Mouse (Mus musculus) erythroid progenitor cell, adult 5-6 weeks (primary cell): ENCODE results near the gene Fndc1. TPM values are rescaled to one million over a fixed set of nuclear protein-coding genes. Genes with fewer than 3 reads are reported as not detected.

Experiments
- ATAC-seq: replicated peaks from 2 replicates; pipeline ENCODE4 v1.8.0; 2016; ENCODE audit warnings: moderate number of reproducible peaks, mild to moderate bottlenecking, moderate TSS enrichment, inconsistent platforms; ENCODE audit not compliant: poor library complexity, low FRiP score, severe bottlenecking
- total RNA-seq, 2 experiments: library from RNA; stranded (forward) in 1 of 2; stranded (reverse) in 1 of 2; fragments of 150-400 nt in 1 of 2; fragments of 186-747, 209-891 nt in 1 of 2; gene quantifications; 2 replicates each; pipeline versions ENCODE4 v1.2.3 to v1.2.4; 2015 to 2017; ENCODE audit warnings: low replicate concordance in 2 of 2

Fndc1 gene
- total RNA-seq (2015; ENCODE audit: low replicate concordance) (not detected in 2 replicates), total RNA-seq (2017; ENCODE audit: low replicate concordance) (not detected in 2 replicates)

DNA sequence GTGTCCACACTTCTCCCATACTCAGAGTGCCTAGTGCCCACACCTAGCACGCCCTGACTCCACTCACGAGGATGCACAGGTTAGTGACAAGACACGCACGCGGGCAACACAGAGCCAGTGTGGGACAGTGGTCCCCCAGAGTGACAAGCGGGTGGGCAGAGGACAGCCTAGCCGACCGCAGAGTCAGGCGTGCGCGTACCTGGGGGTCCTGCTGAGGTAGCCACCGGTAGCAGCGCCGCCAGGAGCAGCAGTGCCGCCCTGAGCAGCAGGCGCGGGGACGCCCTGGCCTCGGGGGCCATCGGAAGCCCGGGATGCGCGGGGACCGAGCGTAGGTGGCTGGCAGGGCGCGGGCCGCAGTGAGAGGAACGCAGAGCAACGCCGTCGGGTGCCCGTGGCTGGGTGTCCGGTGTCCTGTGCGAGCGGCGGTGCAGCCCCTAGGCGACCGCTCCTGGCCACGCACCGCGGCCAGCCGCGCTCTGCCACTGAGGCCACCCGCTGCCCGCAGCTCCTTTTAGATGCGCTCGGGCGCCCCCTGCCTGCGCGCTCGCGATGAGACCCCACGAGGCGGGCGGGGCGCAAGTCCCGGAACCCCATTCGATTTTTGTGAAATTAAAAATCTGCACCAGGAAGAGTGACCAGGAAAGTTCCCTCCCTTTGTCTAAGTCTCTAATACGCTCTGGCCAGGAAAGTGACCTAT, at the start of gene Fndc1:
TSS of gene Fndc1 (minus strand) at position 484 of the 697 bp plus-strand sequence.
- no peak for ATAC-seq

DNA sequence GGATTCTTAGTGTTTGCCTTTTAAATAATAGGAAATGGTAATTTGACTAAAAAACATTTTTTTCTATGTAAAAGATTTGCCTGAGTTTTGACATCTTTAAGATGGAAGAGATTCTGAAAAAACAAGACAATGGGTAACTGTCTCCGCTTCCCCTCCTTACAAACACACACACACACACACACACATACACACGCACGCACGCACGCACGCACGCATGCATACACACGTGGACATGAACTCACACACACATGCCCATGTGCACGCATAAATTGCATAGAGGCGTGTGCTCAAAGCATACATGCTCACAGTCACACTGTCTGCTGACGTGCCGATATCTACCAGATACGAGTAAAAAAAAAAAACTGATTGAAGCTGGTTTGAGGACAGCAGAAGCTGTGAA, 49.4 kb upstream of the Fndc1 start:
- ATAC-seq: no peak

DNA sequence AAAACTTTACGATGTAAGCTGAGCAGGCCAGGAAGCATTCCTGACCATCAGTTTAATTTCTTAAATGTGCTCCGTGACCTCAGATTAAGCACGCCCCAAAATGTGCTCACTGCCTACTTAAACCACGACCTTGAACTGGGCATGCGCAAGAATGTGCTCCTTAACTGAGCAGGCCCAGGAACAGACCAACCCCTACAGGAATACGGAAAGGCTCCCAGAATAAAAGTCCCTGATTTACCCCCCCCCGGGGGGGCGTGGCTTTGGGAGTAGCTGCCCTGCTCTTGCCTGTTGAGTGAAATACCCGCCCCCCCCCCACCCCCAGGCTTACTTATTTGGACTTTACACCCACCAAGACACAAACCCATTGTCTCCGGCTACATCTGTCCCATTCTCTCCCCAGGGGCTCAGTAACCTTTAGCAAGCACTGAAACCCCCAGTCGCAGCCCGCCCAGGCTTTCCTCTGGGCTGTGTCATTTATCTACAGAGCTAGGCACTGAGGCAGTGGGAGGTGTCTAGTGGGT, 48.9 kb upstream of the Fndc1 start:
- ATAC-seq: no peak

GRCm38 (mm10) chr17:7874776-7875531, 47.9 kb upstream of the Fndc1 start:
- no peak for ATAC-seq

DNA sequence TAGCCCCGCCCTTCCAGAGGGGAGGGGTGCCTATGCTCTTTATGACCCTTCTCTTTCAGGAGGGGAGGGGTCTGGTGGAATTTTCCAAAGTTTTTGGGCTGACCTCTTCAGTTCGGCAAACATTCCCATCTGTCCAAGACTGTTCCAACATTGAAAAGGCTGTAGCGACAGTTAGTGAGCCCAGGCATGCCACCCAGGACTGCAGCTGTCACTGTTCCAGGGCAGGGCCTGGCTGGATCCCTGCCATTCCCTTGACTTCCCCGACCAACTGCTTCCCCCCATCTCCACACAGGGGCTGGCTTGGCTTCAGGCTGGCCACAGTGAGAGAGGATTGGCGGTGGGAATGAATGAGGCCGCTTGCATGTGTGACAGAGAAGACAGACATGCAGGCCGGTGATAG, 46.3 kb upstream of the Fndc1 start:
- no peak for ATAC-seq

DNA sequence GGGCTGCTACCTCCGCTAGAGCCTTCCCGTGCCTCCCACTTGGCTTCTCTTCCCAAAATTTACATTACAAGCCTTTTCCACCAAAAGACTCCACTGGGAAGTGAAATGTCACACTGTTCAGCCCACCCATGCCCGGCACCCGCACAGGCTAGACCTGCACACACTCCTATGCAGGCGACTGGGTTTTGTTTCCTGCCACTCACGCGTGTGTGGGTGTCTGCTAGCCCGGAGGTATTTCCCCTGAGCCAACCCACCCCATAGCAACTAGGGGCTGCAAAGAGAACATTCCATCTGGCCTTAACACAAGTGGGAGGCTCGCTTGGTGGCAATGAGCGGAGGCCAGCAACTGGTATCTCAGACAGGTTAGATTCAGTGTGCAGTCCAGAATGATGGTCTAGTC, 44.7 kb upstream of the Fndc1 start:
- ATAC-seq: no peak

- ATAC-seq: no peak
Observed at GRCm38 (mm10) chr17:7870862-7871605, 43.9 kb upstream of the Fndc1 start.

DNA sequence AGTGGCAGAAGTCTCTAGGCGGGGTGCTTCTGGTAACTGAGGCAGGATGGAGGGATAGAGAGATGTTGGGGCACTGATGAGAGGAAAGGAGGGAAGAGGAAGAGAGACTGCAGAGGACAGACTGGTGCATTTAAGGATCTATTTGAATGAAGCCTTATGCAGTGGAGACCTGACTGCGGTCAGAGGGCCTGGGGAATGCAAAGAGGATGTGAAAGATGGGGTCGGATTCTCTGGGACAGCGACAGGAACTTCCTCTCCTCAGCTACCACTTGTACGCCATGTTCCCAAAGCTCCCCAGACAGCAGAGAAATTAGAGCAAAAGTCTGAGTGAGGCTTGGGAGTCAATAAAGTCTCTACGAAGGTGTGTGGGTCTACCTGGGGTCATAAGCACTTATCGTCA, 42.0 kb upstream of the Fndc1 start:
- ATAC-seq: no peak

DNA sequence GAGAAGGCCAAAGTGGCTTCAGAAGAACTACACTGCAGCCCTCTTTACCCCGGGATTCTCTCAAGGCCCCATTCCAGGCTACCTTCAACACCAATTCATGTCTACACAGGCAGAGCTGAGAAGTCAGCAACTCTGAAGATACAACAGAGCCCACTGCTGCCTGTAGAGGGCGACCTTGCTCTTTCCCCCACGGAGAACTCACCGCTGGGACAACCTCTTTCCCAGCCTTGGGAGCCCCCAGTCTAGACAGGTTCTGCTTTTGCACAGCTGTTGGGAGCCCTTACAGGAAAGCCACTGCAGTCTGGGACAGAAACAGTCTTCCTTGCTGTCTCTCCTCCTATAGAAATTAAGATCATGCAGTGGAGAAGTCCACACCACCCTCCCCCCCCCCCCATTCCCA, 41.5 kb upstream of the Fndc1 start:
- no peak for ATAC-seq

DNA sequence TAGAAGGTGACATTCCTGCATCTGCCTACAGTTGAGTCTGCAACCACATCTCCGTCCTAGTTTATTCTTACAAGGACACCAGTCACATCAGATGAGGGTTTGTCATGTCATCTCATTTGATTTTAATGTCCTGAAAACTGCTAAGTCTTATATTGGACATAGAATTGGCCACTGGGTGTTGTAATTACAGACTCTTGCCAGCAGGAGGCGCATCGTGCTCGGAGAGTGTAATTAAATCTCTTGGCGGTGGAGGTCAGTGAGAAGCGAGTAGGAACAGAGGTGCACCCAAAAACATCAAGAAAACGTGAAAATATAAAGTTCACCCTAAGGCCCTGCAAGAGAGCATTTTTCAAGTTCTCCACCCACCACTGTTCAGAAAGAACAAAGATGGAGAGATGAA, 37.6 kb upstream of the Fndc1 start:
- no peak for ATAC-seq

DNA sequence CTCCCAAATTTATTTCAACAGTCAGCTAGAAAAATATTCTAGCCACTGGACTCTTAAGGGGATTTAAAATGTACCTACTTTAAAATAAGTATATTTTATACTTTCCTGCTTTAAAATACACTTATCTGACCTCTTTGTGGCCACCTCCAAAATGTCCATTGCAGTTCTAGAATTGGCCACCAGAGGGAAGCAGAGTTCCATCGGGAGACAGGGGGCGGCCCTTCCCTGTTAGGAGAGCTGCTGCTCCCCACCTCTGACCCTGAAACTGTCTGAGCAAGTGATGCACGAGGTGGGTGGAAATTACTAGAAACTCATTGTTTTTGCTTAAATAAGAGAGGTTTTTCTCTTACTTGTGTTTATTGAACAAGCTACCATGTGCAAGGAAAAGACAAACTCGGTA, 36.6 kb upstream of the Fndc1 start:
- ATAC-seq: no peak

DNA sequence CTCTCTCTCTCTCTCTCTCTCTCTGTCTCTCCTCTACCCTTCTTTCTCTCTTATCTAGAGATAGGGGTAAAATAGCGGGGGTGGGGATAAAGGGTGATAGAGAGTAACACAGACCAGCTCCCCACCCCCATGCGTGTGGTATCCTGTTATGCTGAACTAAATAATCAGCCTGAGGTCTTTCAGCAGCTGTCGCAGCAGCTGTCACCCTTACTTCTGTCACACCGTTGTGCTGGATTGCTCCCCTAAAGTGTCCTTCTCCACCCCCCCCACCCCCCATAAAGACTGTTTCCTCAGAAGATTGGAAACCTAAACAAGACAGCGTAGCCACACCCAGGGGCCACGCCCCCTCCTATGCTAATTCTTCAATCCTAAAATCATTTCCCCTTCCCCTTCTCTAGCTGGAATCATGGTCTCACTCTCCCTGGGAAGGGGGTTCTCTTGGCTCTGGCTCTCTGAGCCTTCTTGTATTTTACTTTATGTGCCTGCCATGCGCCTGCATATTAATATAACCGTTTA, 33.8 kb upstream of the Fndc1 start:
- no peak for ATAC-seq

- no peak for ATAC-seq
Observed at GRCm38 (mm10) chr17:7857658-7858057, 30.6 kb upstream of the Fndc1 start.

GRCm38 (mm10) chr17:7855851-7856250, 28.7 kb upstream of the Fndc1 start:
- ATAC-seq: no peak

DNA sequence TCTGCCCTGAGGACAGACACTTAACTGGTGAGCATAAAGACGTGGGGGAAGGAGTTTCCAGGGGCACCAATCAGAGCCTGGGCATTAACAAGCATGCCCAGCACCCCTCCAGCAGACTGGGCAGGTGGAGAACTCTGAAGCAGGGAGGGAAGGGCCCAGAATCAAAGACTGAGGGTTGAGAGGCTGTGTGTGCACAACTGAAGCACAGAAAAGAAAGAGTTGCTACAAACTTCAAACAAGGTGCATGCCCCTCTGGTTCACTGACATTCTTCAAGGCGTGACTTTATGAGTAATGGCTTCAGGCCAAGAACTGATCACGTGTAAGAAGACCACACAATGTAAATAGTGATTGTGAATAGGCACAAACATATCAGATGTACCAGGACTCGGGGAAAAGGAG, 24.9 kb upstream of the Fndc1 start:
- ATAC-seq: no peak

DNA sequence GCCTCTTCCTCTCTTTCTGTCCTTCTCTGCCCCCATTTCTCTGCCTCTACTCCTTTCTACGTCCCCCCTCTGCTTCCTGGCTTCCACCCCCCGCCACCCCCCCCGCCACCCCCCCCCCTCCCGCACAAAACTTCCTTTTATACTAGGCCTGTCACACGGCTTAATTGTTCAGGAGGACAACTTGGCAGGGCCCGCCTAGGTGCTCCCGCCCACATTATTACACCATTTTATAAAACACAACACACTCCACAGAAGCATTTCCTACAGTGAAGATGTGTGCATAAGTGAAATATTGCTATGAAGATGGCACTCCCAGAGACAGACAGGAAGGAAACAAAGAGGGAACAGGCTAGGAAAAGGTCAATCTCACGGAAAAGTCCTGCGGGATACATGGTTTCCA, 24.4 kb upstream of the Fndc1 start:
- ATAC-seq: no peak

DNA sequence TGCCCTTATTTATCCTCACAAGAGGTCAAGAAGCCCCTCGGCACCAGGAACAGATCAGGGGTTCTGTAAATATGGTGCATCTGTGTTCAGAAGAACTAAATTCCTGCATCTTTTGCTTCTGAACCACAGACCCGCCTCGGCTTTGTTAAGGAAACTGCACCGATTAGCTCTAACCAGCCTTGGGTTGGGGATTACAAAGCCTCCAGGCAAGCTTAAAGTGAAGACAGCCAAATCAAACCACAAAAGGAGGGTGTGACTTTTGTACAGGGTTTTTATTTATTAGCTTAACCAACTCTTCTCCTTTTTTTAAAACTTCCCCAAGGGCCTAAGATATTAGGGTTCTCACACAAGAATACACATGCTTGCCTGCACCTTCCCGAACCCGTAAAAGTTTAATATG, 23.1 kb upstream of the Fndc1 start:
- ATAC-seq: no peak

GRCm38 (mm10) chr17:7840505-7841290, 13.6 kb upstream of the Fndc1 start:
- no peak for ATAC-seq

DNA sequence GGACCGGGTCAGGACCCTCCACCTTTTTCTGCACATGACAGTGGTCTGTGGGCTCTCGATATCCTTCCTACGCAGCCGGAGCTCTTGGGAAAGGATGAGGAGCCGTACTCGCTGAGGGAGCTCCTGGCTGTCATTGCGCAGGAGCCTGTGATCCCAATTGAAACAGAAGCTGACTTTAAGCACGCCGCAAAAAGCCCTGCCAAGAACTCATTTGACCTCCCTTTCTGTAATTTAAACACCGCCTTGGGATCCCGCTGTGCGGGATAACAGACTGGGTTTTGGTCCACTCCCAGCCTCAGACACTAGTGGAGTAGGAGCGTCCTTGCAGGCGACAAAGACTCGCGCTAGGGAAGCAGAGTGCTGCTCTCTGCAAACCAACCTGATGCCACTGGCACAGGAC, 484 bp upstream of the Fndc1 start:
- no peak for ATAC-seq

DNA sequence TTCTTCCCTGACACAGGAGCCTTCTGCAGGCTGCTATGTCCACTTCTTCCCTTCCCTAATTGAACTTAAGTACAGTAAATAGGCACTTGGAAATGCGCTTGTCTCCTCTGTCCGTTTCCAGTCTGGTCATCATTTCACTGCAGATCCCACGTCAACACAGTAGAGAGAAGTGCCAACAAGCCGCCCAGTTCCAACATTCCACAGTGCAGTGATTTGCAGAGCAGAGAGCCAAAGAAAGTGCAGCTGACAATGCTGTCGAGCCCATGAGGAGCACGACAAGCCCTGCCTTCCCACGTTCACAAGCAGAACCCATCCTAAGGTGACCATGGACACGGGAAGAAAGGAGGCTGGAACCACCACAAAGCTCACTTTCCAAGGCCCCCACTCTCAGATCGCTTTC, 1.7 kb downstream of the Fndc1 start:
- no peak for ATAC-seq
